9 mouse cellular contexts compared by ENCODE assay signal in the genomic region with DNA sequence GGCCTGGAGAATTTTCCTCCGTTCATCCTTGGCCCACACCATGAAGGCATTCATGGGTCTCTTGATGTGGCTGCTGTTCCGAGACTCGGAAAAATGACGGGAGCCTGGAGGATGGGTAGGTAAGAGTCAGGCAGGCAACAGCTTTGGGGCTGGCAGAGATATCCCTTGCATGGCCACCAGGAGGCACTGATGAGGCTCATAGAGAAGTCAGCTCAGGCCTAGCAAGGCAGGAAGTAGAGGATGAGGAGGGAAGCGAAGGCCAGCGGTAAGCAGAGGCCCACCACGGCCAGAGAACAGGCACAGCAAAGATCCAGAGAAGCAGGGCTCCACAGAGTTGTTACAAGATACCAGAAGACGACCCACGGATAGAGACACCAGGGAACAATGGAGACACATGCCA. TPM values are rescaled to one million over a fixed set of nuclear protein-coding genes. Genes with fewer than 3 reads are reported as not detected.
DNase-seq lines count a peak whose midpoint lies in the region; ATAC-seq and TF ChIP-seq lines count a peak whose summit lies in the region.
"Had no signal": no experiment of that assay in that cellular context is flagged by ENCODE, and none has a peak within 500 bp of the region (broad histone marks: within the 10 kb centered on the region; RNA-seq: fewer than 3 reads in every experiment).

No protein-coding gene starts in this region.

- no peaks in the 10 kb centered on the region for H3K9me3 ChIP-seq in E14TG2a.4 (ENCODE audit: low read length)
- no peaks in the 10 kb centered on the region for H3K9me3 ChIP-seq in heart, embryonic 13.5 days
- no peaks in the 10 kb centered on the region for H3K9me3 ChIP-seq in lung, embryonic 14.5 days (ENCODE audit: low read depth, low read length)

- H3K4me2 ChIP-seq in heart, embryonic 13.5 days: peak overlapping the region; percentile 46
- no peak overlapping the region for H3K4me2 ChIP-seq in lung, embryonic 14.5 days

- H3K27ac ChIP-seq in embryonic fibroblast, embryonic 13.5 days (ENCODE audit: insufficient read depth, low read length): no peak overlapping the region
- H3K27ac ChIP-seq in heart, embryonic 13.5 days (replicated peaks): no peak overlapping the region
- no peak overlapping the region for H3K27ac ChIP-seq in lung, embryonic 14.5 days (ENCODE audit: low read depth)
- H3K27ac ChIP-seq: macrophage had no signal

- TF ChIP-seq CTCF in E14TG2a.4 (conservative IDR thresholded peaks at IDR 0.05; ENCODE audit: low read length): peak; percentile 95
- peak; percentile 65; the same call in 1 of the 2 replicates for TF ChIP-seq CTCF in embryonic fibroblast, embryonic 13.5 days (IDR thresholded peaks at IDR 0.05; ENCODE audit: borderline replicate concordance, insufficient read depth, low read length)
- TF ChIP-seq CTCF in lung, embryonic 14.5 days (IDR thresholded peaks at IDR 0.05; ENCODE audit: low read depth): peak; percentile 94

- peak overlapping the region; percentile 58 for H3K9ac ChIP-seq in heart, embryonic 13.5 days
- no peak overlapping the region for H3K9ac ChIP-seq in lung, embryonic 14.5 days

- no peak for ATAC-seq in heart, embryonic 13.5 days (ENCODE audit: extremely low read depth, insufficient number of reproducible peaks, low FRiP score, low TSS enrichment)
- peak; percentile 3; the same call in 1 of the 2 replicates for ATAC-seq in lung, embryonic 14.5 days (ENCODE audit: insufficient read depth)
- peak; percentile 37; the same call in 1 of the 2 replicates for ATAC-seq in neutrophil, adult 5-6 weeks (ENCODE audit: extremely low read depth, insufficient number of reproducible peaks, low FRiP score, poor library complexity, severe bottlenecking)

- no peaks in the 10 kb centered on the region for H3K27me3 ChIP-seq in E14TG2a.4 (ENCODE audit: insufficient read depth, low read length)
- H3K27me3 ChIP-seq in heart, embryonic 13.5 days (replicated peaks): no peaks in the 10 kb centered on the region
- no peaks in the 10 kb centered on the region for H3K27me3 ChIP-seq in lung, embryonic 14.5 days (ENCODE audit: insufficient read depth, low read length)

- peaks cover 79% of the 10 kb centered on the region for H3K4me1 ChIP-seq in E14TG2a.4 (replicated peaks; ENCODE audit: low read depth, low read length)
- no peaks in the 10 kb centered on the region for H3K4me1 ChIP-seq in embryonic fibroblast, embryonic 13.5 days (ENCODE audit: control insufficient read depth, insufficient read depth, low read length)
- peaks cover 11% of the 10 kb centered on the region for H3K4me1 ChIP-seq in heart, embryonic 13.5 days
- no peaks in the 10 kb centered on the region for H3K4me1 ChIP-seq in lung, embryonic 14.5 days (ENCODE audit: insufficient read depth)

- H3K4me3 ChIP-seq in E14TG2a.4 (replicated peaks; ENCODE audit: low read length): peak overlapping the region; percentile 53
- H3K4me3 ChIP-seq in embryonic fibroblast, embryonic 13.5 days (ENCODE audit: insufficient read depth, low read length): no peak overlapping the region
- H3K4me3 ChIP-seq in heart, embryonic 13.5 days: no peak overlapping the region
- no peak overlapping the region for H3K4me3 ChIP-seq in lung, embryonic 14.5 days (ENCODE audit: low read depth, low read length)

- WGBS in heart, embryonic 13.5 days: 35% methylated on average over 9 of the region's 9 CpGs
- WGBS in lung, embryonic 14.5 days: 39% methylated on average over 9 of the region's 9 CpGs

- DNase-seq in adrenal gland, adult 2 months: peak; percentile 68
- peak; percentile 78 for DNase-seq in layer of hippocampus, adult 11-12 months (ENCODE audit: low spot score)
- peak; percentile 84 for DNase-seq in lung, embryonic 14.5 days
- peak; percentile 65 to 79 for DNase-seq in urinary bladder, postnatal 4 days (ENCODE audit: low spot score in 2 of 2)

- no peak for TF ChIP-seq POLR2A in embryonic fibroblast, embryonic 13.5 days (IDR thresholded peaks at IDR 0.05; ENCODE audit: low read depth, low read length)

- H3K36me3 ChIP-seq in E14TG2a.4 (ENCODE audit: insufficient read depth, low read length): peaks cover 62% of the 10 kb centered on the region
- peaks cover 45% of the 10 kb centered on the region for H3K36me3 ChIP-seq in heart, embryonic 13.5 days
- peaks cover 25% of the 10 kb centered on the region for H3K36me3 ChIP-seq in lung, embryonic 14.5 days (ENCODE audit: insufficient read depth)

RNA-seq across cellular contexts. Expression of a gene that starts 22.1 kb away (rescaled TPM):
- 10 to 100 TPM in 1 of 2 experiments, 1 to 10 TPM in 1; 6.2 to 13.5 TPM for total RNA-seq in adrenal gland, adult 2 months (2021)
- polyA plus RNA-seq in adrenal gland, adult 2 months (2012; rRNA removed): 8.2 and 10.0 TPM in 2 replicates
- 0.25 TPM in 1 of 2 replicates, not detected in the other for polyA plus RNA-seq in embryonic fibroblast, embryonic 13.5 days (2011; ENCODE audit: insufficient read length, low read depth, missing spikeins)
- 1.5 and 1.6 TPM in 2 replicates for polyA plus RNA-seq in heart, embryonic 13.5 days (2015; fragmentation: Nextera tagmentation; extraction: Ambion mirVana)
- 2.8 and 3.7 TPM in 2 replicates for polyA plus RNA-seq in lung, embryonic 14.5 days (2014; fragmentation: Nextera tagmentation; extraction: Ambion mirVana)
- not detected in 2 replicates for total RNA-seq in neutrophil, adult 5-6 weeks (2017)
- polyA plus RNA-seq: macrophage had no signal

RNA-seq across cellular contexts. Expression of a gene that starts 35.2 kb away (rescaled TPM):
- total RNA-seq in adrenal gland, adult 2 months (2021): 1 to 10 TPM; 5.5 to 9.2 TPM
- 4.4 and 6.0 TPM in 2 replicates for polyA plus RNA-seq in adrenal gland, adult 2 months (2012; rRNA removed)
- not detected in 2 replicates for polyA plus RNA-seq in embryonic fibroblast, embryonic 13.5 days (2011; ENCODE audit: insufficient read length, low read depth, missing spikeins)
- polyA plus RNA-seq in heart, embryonic 13.5 days (2015; fragmentation: Nextera tagmentation; extraction: Ambion mirVana): 0.39 TPM in 1 of 2 replicates, not detected in the other
- polyA plus RNA-seq in lung, embryonic 14.5 days (2014; fragmentation: Nextera tagmentation; extraction: Ambion mirVana): 0.80 and 0.86 TPM in 2 replicates
- not detected in 2 replicates for total RNA-seq in neutrophil, adult 5-6 weeks (2017)
- polyA plus RNA-seq: macrophage had no signal

RNA-seq across cellular contexts. Expression of a gene that starts 38.7 kb away (rescaled TPM):
- 10 to 100 TPM; 14.5 to 18.0 TPM for total RNA-seq in adrenal gland, adult 2 months (2021)
- polyA plus RNA-seq in adrenal gland, adult 2 months (2012; rRNA removed): 24.1 and 26.2 TPM in 2 replicates
- polyA plus RNA-seq in embryonic fibroblast, embryonic 13.5 days (2011; ENCODE audit: insufficient read length, low read depth, missing spikeins): 1.6 and 2.7 TPM in 2 replicates
- polyA plus RNA-seq in heart, embryonic 13.5 days (2015; fragmentation: Nextera tagmentation; extraction: Ambion mirVana): 4.3 and 4.9 TPM in 2 replicates
- polyA plus RNA-seq in lung, embryonic 14.5 days (2014; fragmentation: Nextera tagmentation; extraction: Ambion mirVana): 7.8 and 9.4 TPM in 2 replicates
- total RNA-seq in neutrophil, adult 5-6 weeks (2017): 0.25 and 0.58 TPM in 2 replicates
